Mouse (Mus musculus) megakaryocyte, adult 5-6 weeks (primary cell): ENCODE data around the gene Cd164. TPM values are rescaled to one million over a fixed set of nuclear protein-coding genes. Genes with fewer than 3 reads are reported as not detected.

Source experiments
- total RNA-seq, 2 experiments: library from RNA; stranded (forward) in 1 of 2; stranded (reverse) in 1 of 2; fragments of 153-499, 151-499 nt in 1 of 2; fragments of 221-1000, 200-1000 nt in 1 of 2; gene quantifications; 2 replicates each; pipeline versions ENCODE4 v1.2.3 to v1.2.4; 2015 to 2017

Gene Cd164
- total RNA-seq, 2 experiments from 2014 or later: 115 to 188 TPM

Other genes with a start within 250 kb of the Cd164 start
- gene Fig4, start 216.2 kb upstream of the Cd164 start, total RNA-seq (2015): 25.7 and 25.9 TPM in 2 replicates
- 30.9 and 32.1 TPM in 2 replicates for gene Fig4, start 216.2 kb upstream of the Cd164 start, total RNA-seq (2017)
- gene Ak9, start 215.4 kb upstream of the Cd164 start, total RNA-seq (2015): not detected in 2 replicates
- 0.07 TPM in 1 of 2 replicates, not detected in the other for gene Ak9, start 215.4 kb upstream of the Cd164 start, total RNA-seq (2017)
- 9.3 and 12.6 TPM in 2 replicates for gene Zbtb24, start 69.0 kb upstream of the Cd164 start, total RNA-seq (2015)
- 22.3 and 26.2 TPM in 2 replicates for gene Zbtb24, start 69.0 kb upstream of the Cd164 start, total RNA-seq (2017)
- gene Mical1, start 43.1 kb upstream of the Cd164 start, total RNA-seq (2015): 48.0 and 57.5 TPM in 2 replicates
- 59.9 and 60.7 TPM in 2 replicates for gene Mical1, start 43.1 kb upstream of the Cd164 start, total RNA-seq (2017)
- gene Smpd2, start 29.0 kb upstream of the Cd164 start, total RNA-seq (2015): 9.4 and 14.3 TPM in 2 replicates
- 10.9 and 11.3 TPM in 2 replicates for gene Smpd2, start 29.0 kb upstream of the Cd164 start, total RNA-seq (2017)
- 1.2 and 1.3 TPM in 2 replicates for gene Ppil6, start 29.0 kb upstream of the Cd164 start, total RNA-seq (2015)
- not detected in 2 replicates for gene Ppil6, start 29.0 kb upstream of the Cd164 start, total RNA-seq (2017)
- gene Ccdc162, start 197.2 kb downstream of the Cd164 start, total RNA-seq (2015): 0.09 TPM in 1 of 2 replicates, not detected in the other
- gene Ccdc162, start 197.2 kb downstream of the Cd164 start, total RNA-seq (2017): 0.12 and 0.37 TPM in 2 replicates